ENCODE assay signal across 26 mouse cellular contexts in the genomic region with DNA sequence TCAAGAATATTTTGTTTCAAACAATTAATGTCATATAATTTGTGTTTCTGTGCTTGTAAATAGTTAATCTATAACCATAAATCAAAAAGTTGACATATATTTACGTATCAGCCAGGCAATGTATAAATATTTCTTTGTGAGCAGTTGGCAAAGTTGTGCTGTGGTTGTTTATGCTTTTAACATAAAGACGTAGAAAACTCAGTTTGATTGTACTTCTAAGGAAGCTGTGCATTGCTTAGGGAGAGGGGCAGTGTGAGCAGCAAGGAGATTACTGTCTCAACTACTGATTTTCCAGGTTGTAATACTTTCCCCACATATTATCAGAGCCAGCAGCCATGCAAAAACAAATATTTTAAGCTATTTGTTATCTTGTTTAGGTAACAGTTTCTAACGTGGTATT.
"Had no signal": no experiment of that assay in that cellular context is flagged by ENCODE, and none has a peak within 500 bp of the region (broad histone marks: within the 10 kb centered on the region; RNA-seq: fewer than 3 reads in every experiment).

No protein-coding gene starts in this region.

- ATAC-seq: liver, embryonic 12.5 days; liver, postnatal 0 days; midbrain, embryonic 13.5 days; midbrain, embryonic 15.5 days had no signal

- H3K27me3 ChIP-seq: limb, embryonic 12.5 days; limb, embryonic 13.5 days; limb, embryonic 15.5 days; liver, embryonic 12.5 days; liver, embryonic 13.5 days; liver, embryonic 15.5 days; megakaryocyte, embryonic 14.5 days; midbrain, embryonic 12.5 days; midbrain, embryonic 13.5 days; midbrain, embryonic 15.5 days; neural tube, embryonic 12.5 days; neural tube, embryonic 13.5 days had no signal

- H3K4me3 ChIP-seq: left cerebral cortex, adult 2 months; limb, embryonic 10.5 days; limb, embryonic 12.5 days; limb, embryonic 13.5 days; limb, embryonic 15.5 days; liver, embryonic 12.5 days; liver, embryonic 13.5 days; liver, embryonic 15.5 days; megakaryocyte, embryonic 14.5 days; midbrain, embryonic 10.5 days; midbrain, embryonic 12.5 days; midbrain, embryonic 13.5 days; midbrain, embryonic 15.5 days; myocyte; neural tube, embryonic 12.5 days; neural tube, embryonic 13.5 days had no signal

- H3K27ac ChIP-seq: left cerebral cortex, adult 2 months; limb, embryonic 12.5 days; limb, embryonic 13.5 days; limb, embryonic 15.5 days; liver, embryonic 12.5 days; liver, embryonic 13.5 days; liver, embryonic 14.5 days; liver, embryonic 15.5 days; macrophage; midbrain, embryonic 10.5 days; midbrain, embryonic 12.5 days; midbrain, embryonic 13.5 days; midbrain, embryonic 15.5 days; neural tube, embryonic 12.5 days; neural tube, embryonic 13.5 days had no signal

- H3K4me2 ChIP-seq: limb, embryonic 12.5 days; limb, embryonic 13.5 days; limb, embryonic 15.5 days; liver, embryonic 11.5 days; liver, embryonic 12.5 days; liver, embryonic 13.5 days; liver, embryonic 15.5 days; midbrain, embryonic 12.5 days; midbrain, embryonic 13.5 days; midbrain, embryonic 15.5 days; neural tube, embryonic 12.5 days; neural tube, embryonic 13.5 days had no signal

- H3K4me1 ChIP-seq: limb, embryonic 15.5 days; liver, embryonic 12.5 days; liver, embryonic 13.5 days; liver, embryonic 15.5 days; megakaryocyte, embryonic 14.5 days; midbrain, embryonic 10.5 days; midbrain, embryonic 12.5 days; midbrain, embryonic 13.5 days; midbrain, embryonic 15.5 days; neural tube, embryonic 12.5 days had no signal

- H3K9ac ChIP-seq: limb, embryonic 12.5 days; limb, embryonic 13.5 days; limb, embryonic 15.5 days; liver, embryonic 12.5 days; liver, embryonic 13.5 days; liver, embryonic 14.5 days; liver, embryonic 15.5 days; liver, postnatal 0 days; midbrain, embryonic 12.5 days; midbrain, embryonic 13.5 days; midbrain, embryonic 15.5 days; neural tube, embryonic 12.5 days; neural tube, embryonic 13.5 days had no signal

- H3K36me3 ChIP-seq: limb, embryonic 10.5 days; limb, embryonic 12.5 days; limb, embryonic 13.5 days; limb, embryonic 15.5 days; liver, embryonic 12.5 days; liver, embryonic 13.5 days; liver, embryonic 15.5 days; midbrain, embryonic 10.5 days; midbrain, embryonic 12.5 days; midbrain, embryonic 13.5 days; midbrain, embryonic 15.5 days; neural tube, embryonic 12.5 days; neural tube, embryonic 13.5 days had no signal

- DNase-seq: layer of hippocampus, postnatal 36 days; left cerebral cortex, postnatal 4 days; liver; liver, embryonic 13.5 days; liver, postnatal 0 days; lung, postnatal 14 days; lung, postnatal 36 days; midbrain, embryonic 14.5 days had no signal

- H3K9me3 ChIP-seq: limb, embryonic 10.5 days; limb, embryonic 12.5 days; limb, embryonic 13.5 days; limb, embryonic 15.5 days; liver, embryonic 12.5 days; liver, embryonic 13.5 days; liver, embryonic 15.5 days; megakaryocyte, embryonic 14.5 days; midbrain, embryonic 10.5 days; midbrain, embryonic 12.5 days; midbrain, embryonic 13.5 days; midbrain, embryonic 15.5 days; neural tube, embryonic 12.5 days; neural tube, embryonic 13.5 days had no signal
